Mouse (Mus musculus) small intestine, adult 2 months (tissue): Measurements from ENCODE around the gene Tgfbi. TPM values are rescaled to one million over a fixed set of nuclear protein-coding genes. Genes with fewer than 3 reads are reported as not detected.

Experiments
- H3K27ac ChIP-seq: fragments of 200-500 bp; 2 replicates; pipeline ENCODE4 v1.5.1; 2012; ENCODE audit warnings: low read depth, low read length, control low read depth, inconsistent platforms; ENCODE audit not compliant: insufficient read depth
- H3K27me3 ChIP-seq: fragments of 200-500 bp; 2 replicates; pipeline ENCODE4 v1.6.1; 2012; ENCODE audit warnings: mild to moderate bottlenecking, moderate library complexity, low read length, inconsistent platforms; ENCODE audit not compliant: control insufficient read depth, insufficient read depth
- H3K36me3 ChIP-seq: fragments of 200-500 bp; 2 replicates; pipeline ENCODE4 v1.6.1; 2012; ENCODE audit warnings: mild to moderate bottlenecking, low read length, control low read depth, inconsistent platforms; ENCODE audit not compliant: control insufficient read depth, insufficient read depth
- H3K4me1 ChIP-seq: fragments of 200-500 bp; 2 replicates; pipeline ENCODE4 v1.6.1; 2012; ENCODE audit warnings: low read length, inconsistent platforms, mixed read lengths; ENCODE audit not compliant: control insufficient read depth, insufficient read depth, insufficient read length
- H3K4me3 ChIP-seq: fragments of 200-500 bp; 2 replicates; pipeline ENCODE4 v1.5.1; 2012; ENCODE audit warnings: low read depth, mild to moderate bottlenecking, control low read depth, inconsistent platforms, low read length, moderate library complexity
- CTCF ChIP-seq: fragments of 200-500 bp; IDR thresholded peaks from 2 replicates; pipeline ENCODE4 v1.5.1; 2012; ENCODE audit warnings: low read depth, mild to moderate bottlenecking, control low read depth, inconsistent platforms, low read length, moderate library complexity, mixed read lengths; ENCODE audit not compliant: insufficient replicate concordance, insufficient read length; ENCODE audit errors: extremely low read depth
- POLR2A ChIP-seq: fragments of 200-500 bp; IDR thresholded peaks from 2 replicates; pipeline ENCODE4 v1.6.1; 2012; ENCODE audit warnings: low read depth, mild to moderate bottlenecking, control low read depth, inconsistent platforms, low read length, moderate library complexity
- WGBS: fragments of 180-500 bp; shearing (Covaris S2); methylation state at CpG from one replicate; pipeline ENCODE4 v1.1.7; 2018; 5-methylcytosine and 5-hydroxymethylcytosine counted together
- polyA plus RNA-seq: library from polyadenylated mRNA; depleted of rRNA; stranded (reverse); fragments of >200 nt; gene quantifications from 2 replicates; pipeline ENCODE4 v1.2.3, GENCODE M21; 2012

Tgfbi gene
- polyA plus RNA-seq, 1 experiment = 221 TPM

DNA sequence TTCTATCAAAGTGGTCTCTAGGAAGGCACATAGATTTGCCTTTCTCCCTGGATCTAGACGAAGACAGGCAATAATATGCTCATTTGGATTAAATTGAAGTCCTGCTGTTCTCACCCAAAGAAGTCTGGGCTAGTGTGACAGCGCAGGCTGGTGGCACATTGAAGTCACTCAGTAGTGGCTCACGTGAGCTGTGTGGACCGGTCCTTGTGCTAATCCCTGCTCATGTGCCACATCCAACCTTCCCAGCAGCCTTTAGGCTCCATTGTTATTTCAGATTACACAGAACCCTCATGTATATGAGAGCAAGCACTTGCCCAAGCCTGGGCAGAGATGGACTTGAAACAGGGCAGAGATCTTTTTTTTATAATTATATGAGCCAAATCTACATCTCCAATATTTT, 12.0 kb upstream of the Tgfbi start:
- Histone ChIP-seq H3K27ac (no peak overlapping the region), H3K4me3 (no peak overlapping the region), H3K36me3 (no peaks in the 10 kb centered on the region), H3K27me3 (no peaks in the 10 kb centered on the region), H3K4me1 (peaks cover 26% of the 10 kb centered on the region)
- TF ChIP-seq CTCF (no peak), POLR2A (no peak)
- 87% methylated on average over 4 of the region's 4 CpGs for WGBS

DNA sequence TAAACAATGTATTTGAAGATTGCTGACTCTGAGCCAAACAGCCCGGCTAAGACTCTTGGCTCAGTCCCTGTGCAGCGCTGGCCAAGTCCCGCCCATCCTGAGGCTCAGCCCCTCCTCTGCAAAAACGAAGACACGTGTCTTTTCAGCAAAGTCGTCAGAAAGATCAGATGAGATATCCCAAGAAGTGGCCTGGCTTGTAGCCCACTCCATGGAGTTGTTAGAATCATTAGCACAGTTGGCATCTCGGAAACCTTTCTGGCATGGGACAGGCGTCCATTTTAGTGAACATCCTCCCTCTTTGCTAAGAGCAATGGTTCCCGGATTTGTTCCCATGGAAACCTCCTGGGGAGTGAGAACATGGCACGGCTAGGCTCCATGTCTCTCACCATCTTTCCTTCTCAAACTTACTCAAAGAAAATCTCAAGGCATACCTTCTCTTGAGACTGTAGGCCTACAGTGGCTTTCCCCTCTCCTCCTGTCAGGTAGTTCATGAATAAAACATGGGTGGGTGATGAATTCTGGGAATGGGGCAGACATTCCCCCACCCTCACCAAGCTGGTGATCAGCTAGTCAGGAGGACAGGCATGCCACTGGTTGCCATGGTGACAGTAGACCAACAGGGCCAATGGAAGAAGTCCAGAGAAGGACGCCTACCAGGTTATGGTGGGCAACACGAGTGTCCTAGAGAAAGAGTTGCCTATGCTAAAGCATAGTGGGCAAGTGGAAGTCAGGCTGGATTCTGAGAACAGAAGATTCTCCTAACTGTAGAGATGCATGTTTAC, 11.3 kb upstream of the Tgfbi start:
- H3K36me3 ChIP-seq = no peaks in the 10 kb centered on the region
- H3K27ac ChIP-seq = no peak overlapping the region; the same call in 1 of the 2 replicates
- 27% methylated on average over 12 of the region's 12 CpGs for WGBS
- H3K4me3 ChIP-seq = no peak overlapping the region
- H3K27me3 ChIP-seq = no peaks in the 10 kb centered on the region
- TF ChIP-seq CTCF = no peak
- no peak for TF ChIP-seq POLR2A
- H3K4me1 ChIP-seq = peaks cover 26% of the 10 kb centered on the region

DNA sequence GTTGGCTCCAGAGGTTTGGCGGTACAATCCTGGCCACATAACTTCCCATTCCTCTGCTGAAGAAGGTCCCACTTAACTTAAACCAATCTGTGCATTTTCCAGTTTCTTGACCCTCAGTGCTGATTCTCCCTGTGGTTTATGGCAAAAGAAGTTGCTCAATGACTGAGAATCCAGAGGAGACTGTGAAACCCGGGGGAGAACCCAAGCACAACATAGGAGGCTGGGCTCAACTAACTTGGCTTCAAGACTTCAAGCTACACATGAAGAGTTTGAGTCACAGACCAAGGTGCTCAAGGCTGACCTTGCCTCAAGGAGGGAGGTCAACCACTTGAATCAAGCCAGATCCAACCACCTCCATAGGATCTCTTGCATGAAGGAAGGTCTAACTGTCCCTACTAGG, 9.8 kb upstream of the Tgfbi start:
- Histone ChIP-seq H3K27me3 (no peaks in the 10 kb centered on the region), H3K4me1 (peaks cover 26% of the 10 kb centered on the region), H3K36me3 (no peaks in the 10 kb centered on the region), H3K4me3 (no peak overlapping the region), H3K27ac (no peak overlapping the region)
- 88% methylated on average over 2 of the region's 2 CpGs for WGBS
- TF ChIP-seq CTCF (no peak), POLR2A (no peak)

DNA sequence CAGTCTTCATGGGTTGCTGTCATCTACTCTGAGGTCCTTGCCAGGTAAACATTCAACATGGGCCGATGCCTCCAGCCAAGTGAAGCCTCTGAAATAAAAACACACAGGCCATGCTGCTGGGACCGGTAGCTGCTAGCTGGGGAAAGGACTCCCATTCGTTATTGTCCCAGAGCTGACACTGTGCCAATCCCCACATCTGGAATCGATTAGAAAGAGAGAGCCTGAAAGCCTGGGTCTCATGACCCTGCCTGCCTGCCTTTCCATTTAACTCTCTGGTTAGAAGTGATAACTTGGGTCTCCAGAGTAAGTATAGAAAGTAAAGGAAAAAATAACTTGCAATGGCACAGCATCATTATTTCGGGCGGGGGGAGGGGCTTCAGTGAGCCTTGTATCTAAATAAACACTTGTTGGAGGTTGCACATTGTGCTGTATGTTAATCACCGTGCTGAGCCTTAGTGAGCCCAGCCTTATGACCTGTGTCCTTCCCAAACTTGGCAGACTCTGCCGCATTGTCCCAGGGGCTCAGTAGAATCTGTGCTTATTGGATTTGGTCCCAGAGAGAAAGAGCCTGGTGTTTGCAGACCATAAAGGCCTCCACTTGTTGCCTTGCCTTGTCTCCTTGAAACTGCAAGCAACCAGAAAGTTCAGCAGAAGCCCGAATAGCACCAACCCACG, 9.0 kb upstream of the Tgfbi start:
- TF ChIP-seq CTCF (no peak), POLR2A (no peak)
- Histone ChIP-seq H3K27me3 (no peaks in the 10 kb centered on the region), H3K4me3 (no peak overlapping the region), H3K4me1 (peaks cover 23% of the 10 kb centered on the region), H3K36me3 (no peaks in the 10 kb centered on the region), H3K27ac (peak overlapping the region; percentile 9; the same call in 1 of the 2 replicates)
- 16% methylated on average over 10 of the region's 10 CpGs for WGBS

DNA sequence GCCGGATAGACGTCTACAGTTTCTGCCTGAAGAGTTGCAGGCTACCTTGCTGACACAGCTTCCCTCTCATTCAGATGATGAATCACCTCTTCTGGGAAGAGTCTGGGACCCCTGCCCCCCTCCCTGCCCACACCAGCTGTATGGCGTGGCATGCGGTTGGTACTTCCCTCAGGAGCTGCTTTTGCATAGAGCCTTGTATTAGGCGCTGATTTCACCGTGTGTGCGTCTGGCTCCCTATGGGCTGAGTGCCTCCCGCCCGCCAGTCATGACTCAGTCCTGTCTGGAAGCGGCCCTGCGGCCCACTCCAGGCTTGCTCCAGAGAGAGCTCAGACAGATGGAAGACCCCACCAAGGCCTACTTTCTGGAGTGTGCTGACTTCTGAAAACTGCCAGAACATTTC, 8.1 kb upstream of the Tgfbi start:
- H3K36me3 ChIP-seq = no peaks in the 10 kb centered on the region
- no peaks in the 10 kb centered on the region for H3K27me3 ChIP-seq
- H3K4me1 ChIP-seq = peaks cover 20% of the 10 kb centered on the region
- no peak overlapping the region for H3K4me3 ChIP-seq
- peak overlapping the region; percentile 9; the same call in 1 of the 2 replicates for H3K27ac ChIP-seq
- WGBS = 64% methylated on average over 11 of the region's 11 CpGs
- no peak for TF ChIP-seq POLR2A
- TF ChIP-seq CTCF = no peak

DNA sequence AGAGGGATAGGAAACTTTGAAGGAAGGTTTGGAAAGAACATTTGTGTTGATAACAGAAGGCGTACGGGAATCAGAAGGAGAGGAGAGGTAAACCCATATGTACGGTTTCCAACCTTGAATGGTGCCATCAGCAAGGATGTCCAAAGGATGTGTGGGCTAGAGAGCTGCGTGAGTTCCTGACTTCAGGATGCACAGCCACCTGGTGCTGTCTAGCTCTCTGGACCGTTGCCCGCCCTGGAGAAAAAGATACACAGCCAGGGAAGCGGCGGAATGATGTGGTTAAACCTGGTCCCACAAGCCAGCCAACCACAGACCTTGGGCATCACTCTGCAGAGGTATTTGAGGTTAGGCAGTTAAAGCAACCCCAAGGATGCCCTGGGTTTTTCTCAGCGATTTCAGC, 3.8 kb upstream of the Tgfbi start:
- 83% methylated on average over 9 of the region's 9 CpGs for WGBS
- H3K27me3 ChIP-seq = no peaks in the 10 kb centered on the region
- H3K27ac ChIP-seq = no peak overlapping the region
- no peak overlapping the region for H3K4me3 ChIP-seq
- H3K4me1 ChIP-seq = peaks cover 13% of the 10 kb centered on the region
- no peak for TF ChIP-seq POLR2A
- no peaks in the 10 kb centered on the region for H3K36me3 ChIP-seq

DNA sequence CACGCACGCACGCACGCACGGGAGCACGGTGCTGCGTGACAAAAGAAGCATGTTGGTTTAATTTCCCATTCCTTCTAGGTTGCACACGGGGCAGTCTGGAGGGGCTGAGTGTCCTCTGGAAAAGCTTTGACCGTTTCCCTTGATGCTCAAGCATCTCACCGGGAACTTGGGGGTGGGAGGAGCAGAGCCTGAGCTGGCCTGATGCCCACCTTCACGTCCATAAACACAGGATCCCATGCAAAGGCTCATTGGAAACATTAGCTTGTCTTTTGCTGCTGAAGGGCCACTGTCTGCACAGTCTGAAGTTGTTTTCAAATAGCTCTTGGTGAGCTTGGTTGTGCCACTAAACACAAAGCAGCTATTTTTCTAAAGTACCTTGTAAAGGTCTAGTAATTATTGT, 2.6 kb upstream of the Tgfbi start:
- Histone ChIP-seq H3K27ac (peak overlapping the region; percentile 10; the same call in 1 of the 2 replicates), H3K4me1 (peaks cover 13% of the 10 kb centered on the region), H3K27me3 (no peaks in the 10 kb centered on the region), H3K36me3 (no peaks in the 10 kb centered on the region), H3K4me3 (no peak overlapping the region)
- TF ChIP-seq CTCF (no peak), POLR2A (no peak)
- 74% methylated on average over 11 of the region's 11 CpGs for WGBS
